Mouse (Mus musculus) frontal cortex, adult (tissue): ENCODE data around the gene Tmprss4.
A peak's percentile ranks its signal among the peaks of the same experiment; 100 is the strongest.

Experiments used
- ATAC-seq: cut with Nextera tagmentation; 2 replicates; pipeline ENCODE4 v1.9.2; 2017; ENCODE audit warnings: mild to moderate bottlenecking, moderate library complexity, mixed read lengths; ENCODE audit not compliant: low TSS enrichment

Tmprss4 gene

GRCm38 (mm10) chr9:45197549-45197948, 6.3 kb downstream of the Tmprss4 start:
- peak; percentile 50; the same call in 1 of the 2 replicates for ATAC-seq

GRCm38 (mm10) chr9:45196125-45196830, 7.6 kb downstream of the Tmprss4 start:
- ATAC-seq = no peak

- ATAC-seq = no peak
Observed at GRCm38 (mm10) chr9:45195468-45195867, 8.4 kb downstream of the Tmprss4 start.

GRCm38 (mm10) chr9:45189661-45190174, 14.2 kb downstream of the Tmprss4 start:
- no peak for ATAC-seq

GRCm38 (mm10) chr9:45188570-45189563, 15.0 kb downstream of the Tmprss4 start:
- no peak for ATAC-seq

GRCm38 (mm10) chr9:45185250-45185649, 18.6 kb downstream of the Tmprss4 start:
- peak; percentile 58 for ATAC-seq

- no peak for ATAC-seq
Observed at GRCm38 (mm10) chr9:45183266-45183665, 20.6 kb downstream of the Tmprss4 start.

GRCm38 (mm10) chr9:45182521-45182920, 21.4 kb downstream of the Tmprss4 start:
- peak; percentile 39 for ATAC-seq

GRCm38 (mm10) chr9:45181770-45182169, 22.1 kb downstream of the Tmprss4 start, which contains the start of gene BC049352:
Gene BC049352, plus strand, starts transcription at chr9:45182007.
- ATAC-seq = peak; percentile 33; the same call in 1 of the 2 replicates

GRCm38 (mm10) chr9:45179282-45179681, 24.6 kb downstream of the Tmprss4 start:
- ATAC-seq = no peak

- ATAC-seq = peak; percentile 62
Observed at GRCm38 (mm10) chr9:45173475-45173874, 30.4 kb downstream of the Tmprss4 start.

GRCm38 (mm10) chr9:45171073-45171610, 32.8 kb downstream of the Tmprss4 start:
- ATAC-seq = no peak

- peak; percentile 38; the same call in 1 of the 2 replicates for ATAC-seq
Observed at GRCm38 (mm10) chr9:45170150-45170549, 33.7 kb downstream of the Tmprss4 start.

GRCm38 (mm10) chr9:45167903-45168302, 36.0 kb downstream of the Tmprss4 start:
- peak; percentile 60 for ATAC-seq

GRCm38 (mm10) chr9:45153361-45153760, 50.5 kb downstream of the Tmprss4 start:
- ATAC-seq = peak; percentile 20; the same call in 1 of the 2 replicates

- ATAC-seq = no peak
Observed at GRCm38 (mm10) chr9:45150933-45151332, 53.0 kb downstream of the Tmprss4 start.

GRCm38 (mm10) chr9:45146267-45146597, 57.7 kb downstream of the Tmprss4 start:
- ATAC-seq = peak; percentile 13

GRCm38 (mm10) chr9:45145533-45146266, 58.2 kb downstream of the Tmprss4 start:
- ATAC-seq = peak; percentile 78

GRCm38 (mm10) chr9:45142686-45143085, 61.2 kb downstream of the Tmprss4 start:
- ATAC-seq = no peak

GRCm38 (mm10) chr9:45140945-45141344, 62.9 kb downstream of the Tmprss4 start:
- no peak for ATAC-seq

- no peak for ATAC-seq
Observed at GRCm38 (mm10) chr9:45139082-45139481, 64.8 kb downstream of the Tmprss4 start.
